Mouse (Mus musculus) lung, embryonic 15.5 days (tissue): Measurements from ENCODE around the gene Cpeb3. TPM values are rescaled to one million over a fixed set of nuclear protein-coding genes. Genes with fewer than 3 reads are reported as not detected.

Source experiments
- ATAC-seq: fragments of 200-750 bp; cut with Nextera tagmentation; 2 replicates; pipeline ENCODE4 v1.8.0; 2017; ENCODE audit warnings: moderate number of reproducible peaks, borderline replicate concordance; ENCODE audit not compliant: low FRiP score, low TSS enrichment; ENCODE audit errors: extremely low read depth
- H3K27ac ChIP-seq: fragments of 300-500 bp; sonication (generic); 2 replicates; pipeline ENCODE4 v1.5.1; 2015; ENCODE audit warnings: moderate library complexity, mild to moderate bottlenecking, inconsistent platforms
- H3K27me3 ChIP-seq: fragments of 300-500 bp; sonication (generic); 2 replicates; pipeline ENCODE4 v1.6.1; 2015; ENCODE audit warnings: inconsistent platforms
- H3K36me3 ChIP-seq: fragments of 300-500 bp; sonication (generic); 2 replicates; pipeline ENCODE4 v1.6.1; 2015; ENCODE audit warnings: inconsistent platforms
- H3K4me1 ChIP-seq: fragments of 300-500 bp; sonication (generic); 2 replicates; pipeline ENCODE4 v1.6.1; 2015; ENCODE audit warnings: inconsistent platforms
- H3K4me2 ChIP-seq: fragments of 300-500 bp; sonication (generic); 2 replicates; pipeline ENCODE4 v1.6.1; 2015; ENCODE audit warnings: inconsistent platforms, mild to moderate bottlenecking, moderate library complexity
- H3K4me3 ChIP-seq: fragments of 300-500 bp; sonication (generic); 2 replicates; pipeline ENCODE4 v1.5.1; 2015; ENCODE audit warnings: mild to moderate bottlenecking, inconsistent platforms
- H3K9ac ChIP-seq: fragments of 300-500 bp; sonication (generic); 2 replicates; pipeline ENCODE4 v1.6.1; 2015; ENCODE audit warnings: inconsistent platforms
- H3K9me3 ChIP-seq: fragments of 300-500 bp; sonication (generic); 2 replicates; pipeline ENCODE4 v1.6.1; 2016; ENCODE audit warnings: inconsistent platforms
- WGBS: fragments of 180-500 bp; shearing (Covaris S2); methylation state at CpG from one replicate; pipeline ENCODE4 v1.1.7; 2015; 5-methylcytosine and 5-hydroxymethylcytosine counted together
- polyA plus RNA-seq: library from polyadenylated mRNA; unstranded; fragments of >200 nt; fragmentation: Nextera tagmentation; extraction: Ambion mirVana; gene quantifications from 2 replicates; pipeline ENCODE4 v1.2.1, GENCODE M21; 2015

Gene Cpeb3
- polyA plus RNA-seq, 1 experiment from 2014 or later, result 1.0 TPM

GRCm38 (mm10) chr19:37133666-37134065, 74.7 kb downstream of the Cpeb3 start:
- H3K4me3 ChIP-seq, result no peak overlapping the region
- H3K36me3 ChIP-seq, result no peaks in the 10 kb centered on the region
- H3K9ac ChIP-seq, result no peak overlapping the region
- H3K4me2 ChIP-seq, result no peak overlapping the region
- H3K4me1 ChIP-seq, result no peaks in the 10 kb centered on the region
- no peak for ATAC-seq
- no peaks in the 10 kb centered on the region for H3K27me3 ChIP-seq
- H3K27ac ChIP-seq, result no peak overlapping the region
- WGBS, result 88% methylated on average over 4 of the region's 4 CpGs
- H3K9me3 ChIP-seq, result no peaks in the 10 kb centered on the region

- Histone ChIP-seq H3K9me3 (no peaks in the 10 kb centered on the region), H3K9ac (no peak overlapping the region), H3K36me3 (no peaks in the 10 kb centered on the region), H3K4me2 (no peak overlapping the region), H3K4me1 (no peaks in the 10 kb centered on the region), H3K27me3 (no peaks in the 10 kb centered on the region), H3K27ac (no peak overlapping the region), H3K4me3 (no peak overlapping the region)
- no peak for ATAC-seq
- 52% methylated on average over 1 of the region's 1 CpGs for WGBS
Measured at GRCm38 (mm10) chr19:37131660-37132059, 76.7 kb downstream of the Cpeb3 start.

GRCm38 (mm10) chr19:37128461-37128860, 79.9 kb downstream of the Cpeb3 start:
- Histone ChIP-seq H3K9ac (no peak overlapping the region), H3K4me2 (no peak overlapping the region), H3K36me3 (no peaks in the 10 kb centered on the region), H3K27me3 (no peaks in the 10 kb centered on the region), H3K27ac (no peak overlapping the region), H3K4me1 (no peaks in the 10 kb centered on the region), H3K4me3 (no peak overlapping the region), H3K9me3 (no peaks in the 10 kb centered on the region)
- 96% methylated on average over 4 of the region's 4 CpGs for WGBS
- no peak for ATAC-seq

GRCm38 (mm10) chr19:37127018-37127567, 81.3 kb downstream of the Cpeb3 start:
- Histone ChIP-seq H3K27ac (no peak overlapping the region), H3K4me2 (no peak overlapping the region), H3K9me3 (no peaks in the 10 kb centered on the region), H3K4me1 (no peaks in the 10 kb centered on the region), H3K9ac (no peak overlapping the region), H3K36me3 (no peaks in the 10 kb centered on the region), H3K27me3 (no peaks in the 10 kb centered on the region), H3K4me3 (no peak overlapping the region)
- WGBS, result 66% methylated on average over 5 of the region's 5 CpGs
- ATAC-seq, result no peak

- Histone ChIP-seq H3K27ac (no peak overlapping the region), H3K9me3 (no peaks in the 10 kb centered on the region), H3K4me2 (no peak overlapping the region), H3K4me3 (no peak overlapping the region), H3K4me1 (no peaks in the 10 kb centered on the region), H3K27me3 (no peaks in the 10 kb centered on the region), H3K36me3 (no peaks in the 10 kb centered on the region), H3K9ac (no peak overlapping the region)
- ATAC-seq, result no peak
Measured at GRCm38 (mm10) chr19:37124961-37125360, 83.4 kb downstream of the Cpeb3 start.

- Histone ChIP-seq H3K9me3 (no peaks in the 10 kb centered on the region), H3K9ac (no peak overlapping the region), H3K4me1 (no peaks in the 10 kb centered on the region), H3K27ac (no peak overlapping the region), H3K36me3 (no peaks in the 10 kb centered on the region), H3K27me3 (no peaks in the 10 kb centered on the region), H3K4me3 (no peak overlapping the region), H3K4me2 (no peak overlapping the region)
- 38% methylated on average over 2 of the region's 2 CpGs for WGBS
- no peak for ATAC-seq
Measured at GRCm38 (mm10) chr19:37119281-37119680, 89.1 kb downstream of the Cpeb3 start.

GRCm38 (mm10) chr19:37115824-37116223, 92.6 kb downstream of the Cpeb3 start:
- no peaks in the 10 kb centered on the region for H3K9me3 ChIP-seq
- H3K4me2 ChIP-seq, result no peak overlapping the region
- no peak for ATAC-seq
- 76% methylated on average over 1 of the region's 1 CpGs for WGBS
- H3K27me3 ChIP-seq, result no peaks in the 10 kb centered on the region
- no peaks in the 10 kb centered on the region for H3K36me3 ChIP-seq
- no peaks in the 10 kb centered on the region for H3K4me1 ChIP-seq
- no peak overlapping the region for H3K9ac ChIP-seq
- no peak overlapping the region for H3K27ac ChIP-seq
- no peak overlapping the region for H3K4me3 ChIP-seq

GRCm38 (mm10) chr19:37115374-37115773, 93.0 kb downstream of the Cpeb3 start:
- Histone ChIP-seq H3K9ac (no peak overlapping the region), H3K4me1 (no peaks in the 10 kb centered on the region), H3K4me3 (no peak overlapping the region), H3K9me3 (no peaks in the 10 kb centered on the region), H3K4me2 (no peak overlapping the region), H3K27ac (no peak overlapping the region), H3K36me3 (no peaks in the 10 kb centered on the region), H3K27me3 (no peaks in the 10 kb centered on the region)
- ATAC-seq, result no peak
- whole genome bisulfite sequencing, result 76% methylated on average over 8 of the region's 8 CpGs

- Histone ChIP-seq H3K9ac (no peak overlapping the region), H3K4me2 (no peak overlapping the region), H3K36me3 (no peaks in the 10 kb centered on the region), H3K4me3 (no peak overlapping the region), H3K27me3 (no peaks in the 10 kb centered on the region), H3K27ac (no peak overlapping the region), H3K9me3 (no peaks in the 10 kb centered on the region), H3K4me1 (no peaks in the 10 kb centered on the region)
- no peak for ATAC-seq
- WGBS, result 76% methylated on average over 6 of the region's 6 CpGs
Measured at GRCm38 (mm10) chr19:37111831-37112230, 96.6 kb downstream of the Cpeb3 start.

GRCm38 (mm10) chr19:37110494-37110893, 97.9 kb downstream of the Cpeb3 start:
- Histone ChIP-seq H3K4me1 (no peaks in the 10 kb centered on the region), H3K4me2 (no peak overlapping the region), H3K36me3 (no peaks in the 10 kb centered on the region), H3K27ac (no peak overlapping the region), H3K27me3 (no peaks in the 10 kb centered on the region), H3K9ac (no peak overlapping the region), H3K4me3 (no peak overlapping the region), H3K9me3 (no peaks in the 10 kb centered on the region)
- ATAC-seq, result no peak
- whole genome bisulfite sequencing, result 42% methylated on average over 1 of the region's 1 CpGs

- no peak overlapping the region for H3K4me3 ChIP-seq
- no peak for ATAC-seq
- H3K4me2 ChIP-seq, result no peak overlapping the region
- 78% methylated on average over 4 of the region's 4 CpGs for WGBS
- no peaks in the 10 kb centered on the region for H3K4me1 ChIP-seq
- no peaks in the 10 kb centered on the region for H3K36me3 ChIP-seq
- no peak overlapping the region for H3K27ac ChIP-seq
- H3K27me3 ChIP-seq, result no peaks in the 10 kb centered on the region
- no peaks in the 10 kb centered on the region for H3K9me3 ChIP-seq
- H3K9ac ChIP-seq, result no peak overlapping the region
Measured at GRCm38 (mm10) chr19:37109853-37110252, 98.5 kb downstream of the Cpeb3 start.

GRCm38 (mm10) chr19:37100689-37101088, 107.7 kb downstream of the Cpeb3 start:
- Histone ChIP-seq H3K4me2 (no peak overlapping the region), H3K36me3 (no peaks in the 10 kb centered on the region), H3K27me3 (no peaks in the 10 kb centered on the region), H3K4me1 (no peaks in the 10 kb centered on the region), H3K4me3 (no peak overlapping the region), H3K9me3 (no peaks in the 10 kb centered on the region), H3K9ac (no peak overlapping the region), H3K27ac (no peak overlapping the region)
- WGBS, result 76% methylated on average over 2 of the region's 2 CpGs
- ATAC-seq, result no peak

GRCm38 (mm10) chr19:37095666-37096330, 112.6 kb downstream of the Cpeb3 start:
- H3K36me3 ChIP-seq, result no peaks in the 10 kb centered on the region
- H3K9ac ChIP-seq, result no peak overlapping the region
- ATAC-seq, result no peak
- no peaks in the 10 kb centered on the region for H3K27me3 ChIP-seq
- H3K27ac ChIP-seq, result no peak overlapping the region
- 71% methylated on average over 4 of the region's 4 CpGs for WGBS
- H3K4me2 ChIP-seq, result no peak overlapping the region
- no peak overlapping the region for H3K4me3 ChIP-seq
- H3K9me3 ChIP-seq, result no peaks in the 10 kb centered on the region
- H3K4me1 ChIP-seq, result no peaks in the 10 kb centered on the region
